Mouse (Mus musculus) small intestine, adult 2 months (tissue): ENCODE measurements at regions not wholly inside any gene's neighbourhood (a gene's known extent, or its start where the extent isn't known, plus 50 kb on each side); places are given as distances from the start of the nearest gene placed in this dataset.

Source experiments
- CTCF ChIP-seq: fragments of 200-500 bp; IDR thresholded peaks from 2 replicates; pipeline ENCODE4 v1.5.1; 2012; ENCODE audit warnings: low read depth, mild to moderate bottlenecking, control low read depth, inconsistent platforms, low read length, moderate library complexity, mixed read lengths; ENCODE audit not compliant: insufficient replicate concordance, insufficient read length; ENCODE audit errors: extremely low read depth
- POLR2A ChIP-seq: fragments of 200-500 bp; IDR thresholded peaks from 2 replicates; pipeline ENCODE4 v1.6.1; 2012; ENCODE audit warnings: low read depth, mild to moderate bottlenecking, control low read depth, inconsistent platforms, low read length, moderate library complexity

DNA sequence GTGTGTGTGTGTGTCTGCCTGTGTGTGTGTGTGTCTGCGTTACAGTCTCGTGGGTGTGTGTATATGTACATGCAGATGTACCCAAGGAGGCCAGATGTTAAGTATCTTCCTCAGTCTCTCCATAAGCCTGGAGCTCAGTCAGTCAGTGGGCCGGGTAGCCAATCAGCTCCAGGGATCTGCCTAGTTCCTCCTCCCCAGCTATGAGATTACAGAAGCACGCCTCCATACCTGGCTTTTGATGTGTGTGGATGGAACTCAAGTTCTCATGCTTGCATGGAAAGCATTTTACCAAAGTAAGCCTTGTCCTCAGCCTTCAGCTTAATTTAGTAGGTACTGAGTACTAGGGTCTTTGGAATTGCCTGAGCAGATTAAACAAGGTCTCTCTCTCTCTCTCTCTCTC is 91.0 kb upstream of the Cadm1 start:
- TF ChIP-seq POLR2A (no peak), CTCF (no peak)
